Mouse (Mus musculus): ENCODE results near the gene Ythdf2. TPM values are rescaled to one million over a fixed set of nuclear protein-coding genes. Genes with fewer than 3 reads are reported as not detected.

Gene Ythdf2
- total and polyA plus RNA-seq, 2 experiments from 2014 or later: 28.7 to 52.4 TPM

DNA sequence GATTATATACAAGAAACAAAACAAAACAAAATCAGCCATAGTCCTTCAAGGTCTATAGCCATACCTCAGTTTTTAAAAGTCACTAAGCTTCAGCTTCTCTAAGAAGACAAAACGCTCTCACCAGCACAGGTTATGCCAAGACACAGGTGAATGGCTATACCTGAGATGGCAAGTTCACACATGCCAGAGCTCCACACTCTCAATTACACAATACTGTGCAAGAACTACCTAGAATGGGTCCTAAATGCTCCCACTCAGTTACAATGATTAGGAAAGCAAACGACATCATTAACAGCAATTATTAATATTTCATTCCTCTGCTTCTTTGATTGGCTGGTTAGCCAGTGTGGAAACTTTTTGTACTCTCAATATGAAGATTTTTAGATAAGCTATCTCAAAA lies 2.8 kb downstream of the Ythdf2 start:
- WGBS: 77% methylated on average over 2 of the region's 2 CpGs
- H3K4me2 ChIP-seq (ENCODE audit: low read depth, low read length): no peak overlapping the region
- ATAC-seq (ENCODE audit: insufficient read depth, low read depth): no peak
- H3K9me3 ChIP-seq (replicated peaks; ENCODE audit: control insufficient read depth, low read length): no peaks in the 10 kb centered on the region
- no peak for DNase-seq (ENCODE audit: low spot score)
- no peak overlapping the region for H3K9ac ChIP-seq (replicated peaks; ENCODE audit: low read depth, low read length)
- no peak overlapping the region for H3K27ac ChIP-seq (ENCODE audit: low read depth)
- TF ChIP-seq CTCF (IDR thresholded peaks at IDR 0.05; ENCODE audit: low read depth) (no peak), EP300 (IDR thresholded peaks at IDR 0.05; ENCODE audit: low read depth) (no peak)
- H3K4me3 ChIP-seq (ENCODE audit: low read depth, low read length): no peak overlapping the region
- H3K27me3 ChIP-seq (ENCODE audit: control insufficient read depth, insufficient read depth, low read length): no peaks in the 10 kb centered on the region
- H3K36me3 ChIP-seq (replicated peaks; ENCODE audit: control insufficient read depth, insufficient read depth, low read length): peaks cover 40% of the 10 kb centered on the region
- peaks cover 13% of the 10 kb centered on the region for H3K4me1 ChIP-seq (ENCODE audit: control insufficient read depth, insufficient read depth)

DNA sequence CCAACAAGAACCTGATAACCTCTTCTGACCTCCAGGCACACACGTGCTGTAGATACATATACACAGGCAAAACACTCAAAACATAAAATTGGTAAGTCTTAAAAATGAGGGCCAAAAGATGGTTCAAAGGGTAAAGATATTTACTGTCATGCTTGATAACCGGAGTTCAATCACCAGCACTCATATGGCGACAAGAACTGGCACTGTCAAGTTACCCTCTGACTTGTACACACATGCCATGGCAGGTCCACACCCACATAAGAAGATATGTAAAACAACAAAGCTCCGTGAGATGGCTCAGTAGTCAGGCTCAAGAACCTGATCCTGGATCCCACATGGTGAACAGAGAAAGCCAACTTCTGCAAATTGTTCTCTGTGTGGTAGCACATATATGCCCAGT lies 4.8 kb downstream of the Ythdf2 start:
- no peak overlapping the region for H3K4me3 ChIP-seq (ENCODE audit: low read depth, low read length)
- 71% methylated on average over 4 of the region's 4 CpGs for WGBS
- no peak for ATAC-seq (ENCODE audit: insufficient read depth, low read depth)
- DNase-seq (ENCODE audit: low spot score): no peak
- no peak overlapping the region for H3K4me2 ChIP-seq (ENCODE audit: low read depth, low read length)
- no peaks in the 10 kb centered on the region for H3K27me3 ChIP-seq (ENCODE audit: control insufficient read depth, insufficient read depth, low read length)
- H3K9me3 ChIP-seq (replicated peaks; ENCODE audit: control insufficient read depth, low read length): no peaks in the 10 kb centered on the region
- no peak for TF ChIP-seq CTCF (IDR thresholded peaks at IDR 0.05; ENCODE audit: low read depth)
- TF ChIP-seq EP300 (IDR thresholded peaks at IDR 0.05; ENCODE audit: low read depth): no peak
- H3K27ac ChIP-seq (ENCODE audit: low read depth): no peak overlapping the region
- peaks cover 60% of the 10 kb centered on the region for H3K36me3 ChIP-seq (replicated peaks; ENCODE audit: control insufficient read depth, insufficient read depth, low read length)
- peaks cover 10% of the 10 kb centered on the region for H3K4me1 ChIP-seq (ENCODE audit: control insufficient read depth, insufficient read depth)
- no peak overlapping the region for H3K9ac ChIP-seq (replicated peaks; ENCODE audit: low read depth, low read length)

DNA sequence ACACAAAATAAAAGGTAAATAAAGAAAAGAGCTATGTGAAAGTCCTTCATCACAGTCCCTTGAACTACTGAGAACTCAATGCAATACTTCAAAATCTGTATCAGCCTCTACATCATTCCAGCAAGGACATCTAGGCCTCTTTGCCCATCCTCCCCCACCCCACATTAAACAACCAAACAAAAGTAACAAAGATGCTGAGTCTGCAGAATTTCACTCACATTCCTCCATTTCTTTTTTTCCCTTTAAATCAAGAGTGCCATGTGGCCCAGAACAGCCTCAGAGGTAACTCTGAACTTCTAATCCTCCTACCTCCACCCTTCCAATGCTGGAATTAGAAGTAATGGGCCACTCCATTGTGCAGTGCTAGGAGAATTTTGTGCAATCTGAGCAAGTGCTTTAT lies 13.3 kb downstream of the Ythdf2 start:
- Histone ChIP-seq H3K9me3 (replicated peaks; ENCODE audit: control insufficient read depth, low read length) (no peaks in the 10 kb centered on the region), H3K4me2 (ENCODE audit: low read depth, low read length) (no peak overlapping the region), H3K27me3 (ENCODE audit: control insufficient read depth, insufficient read depth, low read length) (no peaks in the 10 kb centered on the region), H3K27ac (ENCODE audit: low read depth) (0 out of 2 replicates have a peak overlapping the region, but pooled peaks have one; percentile 11), H3K4me3 (ENCODE audit: low read depth, low read length) (no peak overlapping the region), H3K4me1 (ENCODE audit: control insufficient read depth, insufficient read depth) (peaks cover 3% of the 10 kb centered on the region), H3K9ac (replicated peaks; ENCODE audit: low read depth, low read length) (no peak overlapping the region), H3K36me3 (replicated peaks; ENCODE audit: control insufficient read depth, insufficient read depth, low read length) (peaks cover 26% of the 10 kb centered on the region; the same call in 1 of the 2 replicates)
- TF ChIP-seq CTCF (IDR thresholded peaks at IDR 0.05; ENCODE audit: low read depth) (no peak), EP300 (IDR thresholded peaks at IDR 0.05; ENCODE audit: low read depth) (no peak)
- DNase-seq (ENCODE audit: low spot score) (no peak), ATAC-seq (ENCODE audit: insufficient read depth, low read depth) (no peak)

DNA sequence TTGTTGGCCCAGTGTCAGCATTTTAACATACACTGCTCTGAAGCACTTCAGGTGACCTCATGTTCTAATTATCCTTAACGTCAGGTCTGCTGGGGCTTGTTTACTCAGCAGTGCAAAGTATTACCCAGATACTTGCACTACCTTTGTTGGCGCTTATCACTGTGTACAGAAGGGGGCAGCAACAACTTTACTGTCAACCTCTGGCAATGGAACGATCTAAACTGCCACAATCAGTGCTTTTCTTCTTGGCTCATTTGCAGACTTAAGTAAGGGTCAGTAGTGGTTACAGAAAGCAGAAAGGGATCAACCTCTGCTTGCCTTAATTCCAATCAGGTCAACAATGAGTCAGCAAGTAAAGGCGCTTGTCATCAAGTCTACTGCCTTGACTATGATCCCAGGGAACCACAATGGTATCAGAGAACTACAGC lies 13.8 kb downstream of the Ythdf2 start:
- peaks cover 22% of the 10 kb centered on the region; the same call in 1 of the 2 replicates for H3K36me3 ChIP-seq (replicated peaks; ENCODE audit: control insufficient read depth, insufficient read depth, low read length)
- H3K27me3 ChIP-seq (ENCODE audit: control insufficient read depth, insufficient read depth, low read length): no peaks in the 10 kb centered on the region
- WGBS: 36% methylated on average over 4 of the region's 4 CpGs
- ATAC-seq (ENCODE audit: insufficient read depth, low read depth) (no peak; the same call in 1 of the 2 replicates), DNase-seq (ENCODE audit: low spot score) (no peak)
- TF ChIP-seq EP300 (IDR thresholded peaks at IDR 0.05; ENCODE audit: low read depth) (no peak), CTCF (IDR thresholded peaks at IDR 0.05; ENCODE audit: low read depth) (peak; percentile 53)
- no peak overlapping the region for H3K4me2 ChIP-seq (ENCODE audit: low read depth, low read length)
- H3K27ac ChIP-seq (ENCODE audit: low read depth): 0 out of 2 replicates have a peak overlapping the region, but pooled peaks have one; percentile 11
- H3K4me3 ChIP-seq (ENCODE audit: low read depth, low read length): no peak overlapping the region
- H3K4me1 ChIP-seq (ENCODE audit: control insufficient read depth, insufficient read depth): peaks cover 3% of the 10 kb centered on the region
- no peaks in the 10 kb centered on the region for H3K9me3 ChIP-seq (replicated peaks; ENCODE audit: control insufficient read depth, low read length)
- no peak overlapping the region for H3K9ac ChIP-seq (replicated peaks; ENCODE audit: low read depth, low read length)

DNA sequence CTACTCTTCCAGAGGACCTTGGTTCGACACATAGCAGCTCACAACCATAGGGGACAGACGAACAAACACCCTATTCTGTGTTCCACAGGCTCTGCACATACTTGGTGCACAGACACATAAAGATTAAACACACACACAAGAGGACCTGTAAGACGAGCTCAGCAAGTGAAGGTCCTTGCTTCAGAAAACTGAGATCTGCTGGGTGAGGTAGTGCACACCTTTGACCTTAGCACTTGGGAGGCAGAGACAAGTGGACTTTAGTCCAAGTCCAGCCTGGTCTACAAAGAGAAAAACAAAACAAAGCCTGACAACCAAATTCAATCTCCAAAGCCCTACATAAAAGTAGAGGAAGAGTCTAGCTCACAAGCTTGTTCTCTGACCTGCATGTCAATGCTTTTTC lies 17.1 kb downstream of the Ythdf2 start:
- Histone ChIP-seq H3K9me3 (replicated peaks; ENCODE audit: control insufficient read depth, low read length) (no peaks in the 10 kb centered on the region), H3K4me2 (ENCODE audit: low read depth, low read length) (no peak overlapping the region), H3K27me3 (ENCODE audit: control insufficient read depth, insufficient read depth, low read length) (no peaks in the 10 kb centered on the region), H3K4me3 (ENCODE audit: low read depth, low read length) (no peak overlapping the region), H3K36me3 (replicated peaks; ENCODE audit: control insufficient read depth, insufficient read depth, low read length) (peaks cover 19% of the 10 kb centered on the region), H3K27ac (ENCODE audit: low read depth) (no peak overlapping the region), H3K4me1 (ENCODE audit: control insufficient read depth, insufficient read depth) (peaks cover 3% of the 10 kb centered on the region), H3K9ac (replicated peaks; ENCODE audit: low read depth, low read length) (no peak overlapping the region)
- WGBS: 80% methylated on average over 3 of the region's 3 CpGs
- ATAC-seq (ENCODE audit: insufficient read depth, low read depth) (no peak), DNase-seq (ENCODE audit: low spot score) (no peak)
- TF ChIP-seq EP300 (IDR thresholded peaks at IDR 0.05; ENCODE audit: low read depth): no peak
- TF ChIP-seq CTCF (IDR thresholded peaks at IDR 0.05; ENCODE audit: low read depth): no peak

DNA sequence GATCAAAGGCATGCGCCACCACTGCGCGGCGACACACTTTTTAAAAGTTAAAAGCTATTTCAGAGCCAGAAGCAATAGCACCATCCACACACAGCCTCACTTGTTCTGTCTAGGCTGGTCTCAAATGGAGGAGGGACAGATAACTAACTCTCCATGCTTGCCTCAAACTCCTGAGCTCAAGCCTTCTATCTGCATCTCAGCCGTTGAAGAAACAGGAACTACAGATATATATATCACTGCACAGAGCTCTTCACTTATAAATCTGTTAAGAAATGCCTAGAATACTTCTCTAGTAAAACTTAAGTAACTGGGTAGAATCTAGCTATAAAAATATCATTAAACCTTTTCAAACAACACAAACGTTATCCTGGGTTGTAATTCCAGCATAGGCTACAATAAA lies 17.7 kb downstream of the Ythdf2 start:
- TF ChIP-seq EP300 (IDR thresholded peaks at IDR 0.05; ENCODE audit: low read depth) (no peak), CTCF (IDR thresholded peaks at IDR 0.05; ENCODE audit: low read depth) (no peak)
- Histone ChIP-seq H3K4me3 (ENCODE audit: low read depth, low read length) (no peak overlapping the region), H3K27me3 (ENCODE audit: control insufficient read depth, insufficient read depth, low read length) (no peaks in the 10 kb centered on the region), H3K27ac (ENCODE audit: low read depth) (no peak overlapping the region), H3K4me2 (ENCODE audit: low read depth, low read length) (no peak overlapping the region), H3K9me3 (replicated peaks; ENCODE audit: control insufficient read depth, low read length) (no peaks in the 10 kb centered on the region), H3K9ac (replicated peaks; ENCODE audit: low read depth, low read length) (no peak overlapping the region), H3K36me3 (replicated peaks; ENCODE audit: control insufficient read depth, insufficient read depth, low read length) (peaks cover 19% of the 10 kb centered on the region), H3K4me1 (ENCODE audit: control insufficient read depth, insufficient read depth) (peaks cover 3% of the 10 kb centered on the region)
- 77% methylated on average over 6 of the region's 6 CpGs for WGBS
- no peak for ATAC-seq (ENCODE audit: insufficient read depth, low read depth)
- DNase-seq (ENCODE audit: low spot score): no peak

Data from heart, postnatal 0 days (tissue).